Mouse (Mus musculus) hindlimb bud, embryonic 11.5 days (tissue): ENCODE data around the gene Ubxn4.
"Not testable (repeated sequence)": the region's sequence is repeated elsewhere in the genome, so short reads cannot be mapped to it uniquely, and the experiment has no call there.

Experiments
- DNase-seq: peaks from one replicate; pipeline ENCODE4 v3.0.0-alpha.2; 2012; ENCODE audit warnings: low read depth, low spot score; ENCODE audit errors: extremely low spot score

The Ubxn4 gene

GRCm38 (mm10) chr1:128243627-128243995 lies at the start of gene Ubxn4:
TSS of gene Ubxn4 (plus strand) at chr1:128243964.
- DNase-seq, result no peak

DNA sequence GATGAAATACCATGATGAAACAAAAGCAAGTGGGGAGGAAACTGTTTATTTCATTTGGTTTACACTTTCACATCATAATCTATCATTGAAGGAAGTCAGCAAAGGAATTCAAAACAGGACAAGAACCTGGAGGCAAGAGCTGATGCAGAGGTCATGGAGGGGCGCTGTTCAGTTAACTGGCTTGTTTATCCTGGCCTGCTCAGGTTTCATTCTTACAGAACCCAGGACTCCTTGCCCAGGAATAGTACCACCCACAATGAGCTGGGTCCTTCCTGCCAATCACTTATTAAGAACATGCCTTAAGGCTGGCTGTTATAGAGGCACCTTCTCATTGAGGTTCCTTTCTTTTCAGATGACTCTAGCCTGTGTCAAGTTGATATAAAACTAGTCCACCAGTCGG lies 49.8 kb upstream of the Ubxn4 start:
- no peak for DNase-seq

- no peak for DNase-seq
These were observed 46.4 kb upstream of the Ubxn4 start for GRCm38 (mm10) chr1:128197353-128197752.

DNA sequence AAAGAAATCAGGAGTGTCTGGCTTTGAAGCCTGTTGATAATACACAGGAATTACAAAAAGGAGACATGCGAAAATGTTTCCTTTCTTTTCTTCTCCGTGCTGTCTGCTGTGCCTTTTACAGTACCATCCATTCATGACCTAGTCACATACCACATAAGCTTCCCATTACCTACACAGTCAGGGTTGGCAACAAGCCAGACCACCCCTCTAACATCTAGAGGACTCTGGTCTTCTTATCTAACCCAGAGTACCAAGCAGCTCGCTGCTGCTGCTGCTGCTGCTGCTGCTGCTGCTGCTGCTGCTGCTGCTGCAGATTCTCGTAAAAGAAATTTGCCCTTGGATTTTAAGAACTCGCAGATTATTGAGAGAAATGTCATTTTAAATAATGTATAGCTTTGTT lies 30.5 kb upstream of the Ubxn4 start:
- no peak for DNase-seq

DNA sequence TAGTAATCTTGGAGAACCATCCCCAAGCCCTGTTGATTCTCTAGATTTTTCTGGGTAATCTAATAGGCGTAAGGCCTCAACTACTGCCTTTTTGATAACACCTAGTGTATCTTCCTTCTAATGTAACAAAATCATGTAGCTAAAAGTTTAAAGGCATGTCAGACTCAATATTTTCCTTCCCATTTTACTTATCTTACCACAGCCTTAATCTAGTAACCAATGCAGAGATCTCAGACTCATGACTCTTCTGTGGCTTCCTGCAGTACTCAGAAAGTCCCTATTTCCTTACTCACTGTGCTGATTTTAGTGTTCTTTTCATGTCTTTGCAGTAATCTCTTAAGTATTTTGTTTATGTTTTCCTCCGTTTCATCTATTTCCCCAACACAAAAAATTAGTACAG lies 21.9 kb upstream of the Ubxn4 start:
- DNase-seq, result no peak

- DNase-seq, result no peak
These were observed 20.5 kb upstream of the Ubxn4 start for GRCm38 (mm10) chr1:128223304-128223703.

DNA sequence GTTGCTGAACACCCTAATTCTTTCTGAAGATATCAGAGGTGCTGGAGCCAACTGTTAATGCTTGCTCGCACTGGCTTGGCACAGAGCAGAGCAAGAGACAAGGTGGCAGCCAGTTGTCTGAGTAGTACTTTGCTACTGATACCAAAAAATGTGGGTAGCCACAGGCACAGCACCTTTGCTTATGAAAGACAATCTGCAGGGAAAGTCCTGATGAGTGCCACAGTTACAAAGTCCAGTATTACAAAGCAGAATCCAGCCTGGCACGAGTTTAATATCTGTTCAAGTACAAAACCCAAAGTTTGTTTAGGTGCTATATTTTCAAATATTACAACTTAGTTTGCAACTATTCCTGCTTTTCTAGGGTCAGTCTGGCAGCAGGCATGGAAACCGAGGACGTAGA lies 8.6 kb upstream of the Ubxn4 start:
- no peak for DNase-seq

- peak; percentile 91 for DNase-seq
These were observed 397 bp downstream of the Ubxn4 start for GRCm38 (mm10) chr1:128243996-128244726.

- DNase-seq, result no peak
These were observed 1.1 kb downstream of the Ubxn4 start for GRCm38 (mm10) chr1:128244727-128245355.

DNA sequence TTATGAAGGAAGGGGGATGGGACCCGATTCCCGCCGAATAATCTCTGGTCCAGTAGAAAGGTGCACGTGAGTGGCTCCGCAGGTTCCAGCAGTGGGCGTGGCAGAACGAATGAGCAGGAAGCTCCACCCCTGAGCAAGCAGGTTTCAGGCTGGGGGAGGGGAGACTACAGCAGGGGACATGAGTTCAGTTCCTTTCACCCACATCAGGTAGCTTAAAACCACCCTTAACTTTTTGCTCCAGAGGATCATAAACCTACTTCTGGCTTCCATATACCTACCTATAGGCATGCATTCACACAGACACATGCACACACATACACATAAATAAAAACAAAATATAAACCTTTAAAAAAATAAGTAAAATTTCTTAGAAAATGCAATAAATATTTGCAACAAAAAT lies 23.3 kb downstream of the Ubxn4 start:
- not testable (repeated sequence) for DNase-seq

- no peak for DNase-seq
These were observed 27.0 kb downstream of the Ubxn4 start for GRCm38 (mm10) chr1:128270731-128271130.

- DNase-seq, result no peak
These were observed 32.1 kb downstream of the Ubxn4 start for GRCm38 (mm10) chr1:128275908-128276307.

GRCm38 (mm10) chr1:128278563-128278962 lies 34.8 kb downstream of the Ubxn4 start:
- no peak for DNase-seq

DNA sequence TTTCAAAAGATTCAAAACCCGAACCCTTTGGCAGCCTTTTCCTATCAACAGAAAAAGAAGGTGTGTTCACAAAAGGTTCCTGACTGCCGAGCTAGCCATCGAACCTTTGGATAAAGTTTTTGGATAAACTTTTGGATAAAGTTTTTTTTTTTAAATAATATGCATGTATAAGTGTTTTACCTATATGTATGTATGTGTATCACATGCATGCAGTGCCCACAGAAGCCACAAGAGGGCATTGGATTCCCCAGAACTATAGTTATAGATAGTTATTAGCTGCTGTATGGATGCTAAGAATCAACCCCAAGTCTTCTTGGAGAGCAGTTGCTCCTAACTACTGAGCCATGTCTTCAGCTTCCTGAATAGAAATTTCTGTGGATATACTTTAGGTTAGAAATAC lies 38.0 kb downstream of the Ubxn4 start:
- DNase-seq, result no peak

- DNase-seq, result no peak
These were observed 39.2 kb downstream of the Ubxn4 start for GRCm38 (mm10) chr1:128282924-128283323.

DNA sequence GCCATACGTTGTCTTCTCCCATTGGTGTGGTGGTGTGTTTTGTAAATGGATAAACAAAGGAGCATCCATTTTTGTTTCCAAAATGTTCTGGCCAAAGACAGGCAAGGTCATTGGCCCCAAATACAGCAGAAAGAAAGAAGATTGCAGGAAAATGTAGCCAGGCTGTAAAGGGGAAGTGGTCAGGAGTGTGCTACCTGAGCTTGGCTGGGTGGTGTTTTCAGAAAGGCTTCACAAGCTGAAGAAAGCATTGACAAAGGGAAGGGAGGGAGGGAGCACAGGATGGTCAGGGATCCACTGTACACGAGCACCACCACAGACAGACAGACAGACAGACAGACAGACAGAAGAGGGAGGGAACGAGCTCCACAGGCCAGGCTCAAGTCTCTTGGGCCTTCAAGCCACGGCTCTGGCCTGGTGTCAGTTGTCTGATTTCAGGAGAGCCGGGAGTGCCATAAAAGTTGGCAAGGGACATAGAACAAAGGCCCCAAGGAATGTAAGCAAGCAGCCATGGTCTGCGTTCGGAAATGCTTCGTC lies 40.5 kb downstream of the Ubxn4 start:
- DNase-seq, result no peak

DNA sequence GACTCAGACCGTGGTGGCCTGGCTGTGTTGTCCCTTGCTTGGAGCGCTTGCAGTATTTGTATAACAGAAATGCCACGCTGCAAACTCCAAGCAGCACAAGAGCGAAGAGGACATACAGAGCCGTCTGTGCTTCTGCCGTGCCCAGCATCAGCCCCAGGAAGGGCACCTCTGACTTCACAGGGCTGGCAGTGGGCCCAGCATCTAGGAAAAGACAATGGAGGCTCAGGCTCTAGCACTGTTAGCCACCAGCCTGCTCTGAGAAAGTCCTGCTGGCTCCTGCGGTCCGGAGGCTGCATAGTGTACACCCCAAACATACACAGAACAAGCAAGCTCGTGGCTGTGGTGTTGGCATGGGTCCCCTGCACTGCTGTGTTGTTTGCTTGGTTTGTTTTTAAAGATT lies 41.4 kb downstream of the Ubxn4 start:
- DNase-seq, result no peak

- no peak for DNase-seq
These were observed 46.5 kb downstream of the Ubxn4 start for GRCm38 (mm10) chr1:128290295-128290694.

DNA sequence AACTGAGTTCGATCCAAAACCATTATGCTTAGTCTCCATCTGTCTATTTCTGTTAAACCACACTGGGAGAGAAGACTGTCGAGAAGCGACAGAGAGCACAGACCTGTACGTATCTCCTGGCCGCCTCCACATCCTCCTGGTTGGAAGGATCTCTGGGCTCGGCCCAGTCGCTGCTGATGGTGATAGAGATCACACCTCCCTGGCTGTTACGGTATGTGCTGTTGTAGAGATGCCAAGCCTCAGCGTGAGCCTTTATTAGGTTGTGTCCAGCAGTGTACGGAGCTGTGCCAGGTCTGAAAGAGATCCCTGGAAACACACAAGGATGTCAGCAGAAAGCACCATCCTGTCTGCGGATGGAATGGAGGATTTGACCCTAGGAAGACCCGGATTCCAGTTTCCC lies 49.8 kb downstream of the Ubxn4 start:
- DNase-seq, result no peak

GRCm38 (mm10) chr1:128295296-128295695 lies 51.5 kb downstream of the Ubxn4 start:
- DNase-seq, result no peak

GRCm38 (mm10) chr1:128295717-128296528 lies 52.2 kb downstream of the Ubxn4 start:
- no peak for DNase-seq

DNA sequence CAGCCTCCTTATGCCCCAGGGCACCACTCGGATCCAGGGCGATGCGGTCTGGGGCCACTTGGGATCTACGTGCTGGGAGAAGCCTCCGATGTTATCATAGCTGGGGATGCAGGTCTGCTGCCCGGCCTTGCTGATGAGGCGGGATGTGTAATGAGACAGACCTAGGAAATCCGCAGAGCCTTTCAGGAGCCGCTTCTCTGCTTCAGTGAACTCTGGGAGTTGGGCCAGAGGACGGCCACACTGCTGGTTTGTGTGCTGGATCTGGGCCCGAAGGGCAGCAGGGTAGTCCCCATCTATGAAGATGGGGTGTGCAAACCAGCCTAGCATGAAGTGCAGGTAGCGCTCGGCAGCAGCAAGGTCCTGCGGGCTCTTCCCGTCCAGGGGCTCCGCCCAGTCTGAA lies 60.1 kb downstream of the Ubxn4 start:
- DNase-seq, result no peak
